Mouse (Mus musculus) kidney, postnatal 0 days (tissue): ENCODE results near the gene Npas2. TPM values are rescaled to one million over a fixed set of nuclear protein-coding genes. Genes with fewer than 3 reads are reported as not detected.
A peak's percentile ranks its signal among the peaks of the same experiment; 100 is the strongest.

ENCODE experiments used
- ATAC-seq: fragments of 200-750 bp; cut with Nextera tagmentation; replicated peaks from 2 replicates; pipeline ENCODE4 v1.8.0; 2017; ENCODE audit warnings: low read depth, moderate number of reproducible peaks, moderate TSS enrichment, moderate library complexity; ENCODE audit not compliant: low FRiP score
- DNase-seq: peaks from one replicate; pipeline ENCODE4 v3.0.0-alpha.2; 2016; ENCODE audit warnings: low spot score
- H3K27ac ChIP-seq: fragments of 300-500 bp; sonication (generic); 2 replicates; pipeline ENCODE4 v1.5.1; 2014; ENCODE audit warnings: mild to moderate bottlenecking
- H3K27me3 ChIP-seq: fragments of 300-500 bp; sonication (generic); 2 replicates; pipeline ENCODE4 v1.6.1; 2014; ENCODE audit warnings: low read length, mixed read lengths; ENCODE audit not compliant: insufficient read depth
- H3K36me3 ChIP-seq: fragments of 300-500 bp; sonication (generic); 2 replicates; pipeline ENCODE4 v1.6.1; 2014; ENCODE audit warnings: low read length, mixed read lengths; ENCODE audit not compliant: insufficient read depth
- H3K4me1 ChIP-seq: fragments of 300-500 bp; sonication (generic); replicated peaks from 2 replicates; pipeline ENCODE4 v1.6.1; 2014; ENCODE audit warnings: antibody characterized with exemption, low read length, mixed read lengths; ENCODE audit not compliant: insufficient read depth
- H3K4me2 ChIP-seq: fragments of 300-500 bp; sonication (generic); 2 replicates; pipeline ENCODE4 v1.6.1; 2014; ENCODE audit warnings: mild to moderate bottlenecking, low read length, moderate library complexity, mixed read lengths
- H3K4me3 ChIP-seq: fragments of 300-500 bp; sonication (generic); replicated peaks from 2 replicates; pipeline ENCODE4 v1.5.1; 2014; ENCODE audit warnings: low read depth, low read length
- H3K9ac ChIP-seq: fragments of 300-500 bp; sonication (generic); 2 replicates; pipeline ENCODE4 v1.6.1; 2014; ENCODE audit warnings: low read depth, low read length
- H3K9me3 ChIP-seq: fragments of 300-500 bp; sonication (generic); replicated peaks from 2 replicates; pipeline ENCODE4 v1.6.1; 2016; ENCODE audit warnings: low read length, inconsistent platforms, mixed read lengths
- CTCF ChIP-seq: IDR thresholded peaks from 2 replicates; pipeline ENCODE4 v1.5.1; 2016; ENCODE audit warnings: antibody characterized with exemption, low read depth, mild to moderate bottlenecking, moderate library complexity
- WGBS: fragments of 180-500 bp; shearing (Covaris S2); extraction: QIAGEN DNeasy Blood & Tissue Kit; methylation state at CpG from one replicate; pipeline ENCODE4 v1.1.7; 2014; 5-methylcytosine and 5-hydroxymethylcytosine counted together
- polyA plus RNA-seq: library from polyadenylated mRNA; unstranded; fragments of >200 nt; fragmentation: Nextera tagmentation; extraction: Ambion mirVana; gene quantifications from 2 replicates; pipeline ENCODE4 v1.2.1, GENCODE M21; 2015

Npas2 gene
- polyA plus RNA-seq, 1 experiment from 2014 or later = 1.4 TPM

DNA sequence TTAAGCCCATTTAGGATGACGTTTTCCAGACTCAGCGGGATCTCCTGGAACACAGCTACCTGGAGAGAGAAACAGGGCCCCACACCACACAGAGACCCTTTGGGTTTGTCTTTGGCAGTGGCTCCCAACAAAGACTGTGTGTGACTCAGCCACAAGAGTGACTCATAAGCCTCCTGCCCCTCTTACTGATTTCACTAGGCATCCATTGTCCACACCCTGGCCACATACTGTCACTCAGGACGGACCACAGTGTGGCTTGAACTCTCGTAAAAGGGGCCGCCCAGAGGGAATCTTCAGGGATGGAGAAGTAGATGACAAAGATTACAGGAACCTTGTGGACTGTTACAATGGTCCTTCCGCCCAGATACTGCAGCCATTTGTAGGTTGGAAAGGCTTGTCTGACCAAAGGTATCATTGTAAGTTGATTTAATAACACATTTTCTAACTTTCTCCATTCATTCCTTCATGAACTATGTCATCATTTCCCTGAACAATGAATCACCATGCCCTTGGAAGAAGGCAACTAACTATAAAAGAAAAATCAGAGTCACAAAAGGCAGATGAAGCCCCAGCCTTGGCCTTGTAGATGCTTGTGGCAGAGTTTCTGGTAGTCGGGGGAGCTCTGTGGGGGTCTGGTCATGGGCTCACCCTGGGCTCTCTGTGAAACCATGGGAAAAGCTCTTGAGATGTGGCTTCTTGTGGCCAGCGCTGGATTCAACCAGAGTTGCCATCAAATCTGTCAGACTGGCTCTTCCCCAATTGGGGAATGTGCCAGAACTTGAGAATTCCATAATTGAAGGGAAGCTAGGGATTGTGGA is 63.2 kb downstream of the Npas2 start:
- no peak overlapping the region for H3K27ac ChIP-seq

GRCm38 (mm10) chr1:39257331-39257594 is 63.7 kb downstream of the Npas2 start:
- no peak for TF ChIP-seq CTCF
- no peaks in the 10 kb centered on the region; the same call in 1 of the 2 replicates for H3K9me3 ChIP-seq
- WGBS = 49% methylated on average over 3 of the region's 3 CpGs
- H3K9ac ChIP-seq = no peak overlapping the region
- no peaks in the 10 kb centered on the region for H3K36me3 ChIP-seq
- DNase-seq = no peak
- no peaks in the 10 kb centered on the region for H3K4me1 ChIP-seq
- no peak for ATAC-seq
- H3K4me3 ChIP-seq = no peak overlapping the region
- H3K27ac ChIP-seq = no peak overlapping the region
- H3K4me2 ChIP-seq = no peak overlapping the region
- no peaks in the 10 kb centered on the region for H3K27me3 ChIP-seq

More for the DNA sequence above, 63.2 kb downstream of the Npas2 start:
- WGBS = 84% methylated on average over 8 of the region's 8 CpGs
- H3K4me2 ChIP-seq = no peak overlapping the region
- TF ChIP-seq CTCF = no peak
- no peaks in the 10 kb centered on the region; the same call in 1 of the 2 replicates for H3K9me3 ChIP-seq
- no peak for DNase-seq
- ATAC-seq = no peak
- H3K4me3 ChIP-seq = no peak overlapping the region
- no peaks in the 10 kb centered on the region for H3K27me3 ChIP-seq
- H3K9ac ChIP-seq = no peak overlapping the region
- H3K4me1 ChIP-seq = no peaks in the 10 kb centered on the region
- H3K36me3 ChIP-seq = no peaks in the 10 kb centered on the region

GRCm38 (mm10) chr1:39259668-39260067 is 66.1 kb downstream of the Npas2 start:
- DNase-seq (no peak), ATAC-seq (no peak; the same call in 1 of the 2 replicates)
- no peak overlapping the region for H3K4me2 ChIP-seq
- H3K4me1 ChIP-seq = no peaks in the 10 kb centered on the region
- WGBS = 45% methylated on average over 3 of the region's 3 CpGs
- H3K36me3 ChIP-seq = no peaks in the 10 kb centered on the region
- no peak overlapping the region for H3K4me3 ChIP-seq
- no peaks in the 10 kb centered on the region for H3K27me3 ChIP-seq
- no peak overlapping the region for H3K9ac ChIP-seq
- H3K9me3 ChIP-seq = no peaks in the 10 kb centered on the region; the same call in 1 of the 2 replicates
- no peak for TF ChIP-seq CTCF
- no peak overlapping the region for H3K27ac ChIP-seq

GRCm38 (mm10) chr1:39260183-39260978 is 66.8 kb downstream of the Npas2 start:
- TF ChIP-seq CTCF = no peak
- Histone ChIP-seq H3K9ac (no peak overlapping the region), H3K36me3 (no peaks in the 10 kb centered on the region), H3K9me3 (no peaks in the 10 kb centered on the region; the same call in 1 of the 2 replicates), H3K27ac (no peak overlapping the region), H3K27me3 (no peaks in the 10 kb centered on the region), H3K4me3 (no peak overlapping the region), H3K4me1 (no peaks in the 10 kb centered on the region), H3K4me2 (no peak overlapping the region)
- 59% methylated on average over 8 of the region's 8 CpGs for WGBS
- DNase-seq = no peak
- no peak for ATAC-seq

DNA sequence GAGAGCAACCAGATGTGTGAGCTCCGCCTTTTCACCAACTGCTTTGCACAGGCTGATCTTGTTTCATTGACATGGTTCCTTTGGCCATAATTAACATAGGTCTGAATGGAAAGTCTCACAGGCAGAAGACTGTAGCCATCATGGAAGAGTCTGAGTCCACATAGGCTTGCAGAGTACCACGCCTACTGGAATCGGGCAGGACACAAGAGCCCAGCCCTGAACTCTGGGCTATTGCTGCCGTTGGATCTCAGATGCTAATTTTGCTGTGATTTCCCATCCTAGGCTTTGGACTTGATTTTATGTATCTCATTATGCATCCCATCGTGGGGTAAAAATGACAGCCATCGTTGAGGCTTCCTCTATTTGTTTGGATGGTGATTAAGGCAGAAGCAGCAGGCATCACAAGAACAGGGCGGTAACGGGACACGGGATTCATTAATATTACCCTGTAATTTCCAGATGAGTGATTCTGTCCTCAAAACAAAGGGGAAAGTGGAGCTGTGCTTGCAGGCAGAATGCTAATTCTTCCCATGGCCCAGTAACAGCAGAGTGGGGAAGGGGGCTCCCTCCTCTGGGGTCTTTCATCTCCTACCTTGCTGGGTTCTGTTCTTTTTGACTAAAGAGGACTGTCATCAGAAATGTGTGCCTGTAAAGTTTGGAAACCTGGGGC is 73.4 kb downstream of the Npas2 start:
- DNase-seq = no peak
- 68% methylated on average over 9 of the region's 9 CpGs for WGBS
- no peak overlapping the region for H3K4me2 ChIP-seq

DNA sequence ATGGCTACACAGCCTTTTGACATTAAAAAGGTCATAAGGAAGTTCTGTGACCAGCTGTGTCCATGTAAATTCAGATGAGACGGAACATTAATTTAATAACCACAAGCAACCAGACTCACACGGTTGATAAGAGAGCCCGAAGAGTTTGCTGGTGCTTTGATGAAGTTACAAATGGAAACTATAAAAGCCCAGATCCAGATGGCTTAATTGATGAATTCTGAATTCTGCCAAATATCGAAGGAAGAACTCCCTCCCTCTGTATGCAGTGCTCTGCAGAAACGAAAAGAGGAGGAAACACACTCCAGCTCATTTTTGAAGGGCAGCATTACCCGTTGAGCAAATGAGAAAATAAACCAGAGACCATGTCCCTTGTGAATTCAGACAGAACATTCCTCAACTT is 79.4 kb downstream of the Npas2 start:
- no peak overlapping the region for H3K4me3 ChIP-seq
- no peak overlapping the region for H3K27ac ChIP-seq
- no peaks in the 10 kb centered on the region for H3K9me3 ChIP-seq
- DNase-seq (peak; percentile 10), ATAC-seq (no peak)
- no peak overlapping the region for H3K9ac ChIP-seq
- TF ChIP-seq CTCF = no peak
- WGBS = 31% methylated on average over 6 of the region's 6 CpGs
- H3K4me1 ChIP-seq = no peaks in the 10 kb centered on the region
- no peaks in the 10 kb centered on the region for H3K36me3 ChIP-seq
- no peak overlapping the region for H3K4me2 ChIP-seq
- no peaks in the 10 kb centered on the region for H3K27me3 ChIP-seq

More for the DNA sequence above, 73.4 kb downstream of the Npas2 start:
- H3K36me3 ChIP-seq = no peaks in the 10 kb centered on the region
- H3K9me3 ChIP-seq = no peaks in the 10 kb centered on the region
- H3K4me1 ChIP-seq = no peaks in the 10 kb centered on the region
- no peak overlapping the region for H3K27ac ChIP-seq
- ATAC-seq = no peak
- no peak overlapping the region for H3K4me3 ChIP-seq
- H3K9ac ChIP-seq = no peak overlapping the region
- no peaks in the 10 kb centered on the region for H3K27me3 ChIP-seq
- no peak for TF ChIP-seq CTCF
